ENCODE assay signal across 12 mouse cellular contexts in genomic region chr2:91461341-91461740, GRCm38 (mm10). TPM values are rescaled to one million over a fixed set of nuclear protein-coding genes. Genes with fewer than 3 reads are reported as not detected.
DNase-seq lines count a peak whose midpoint lies in the region; ATAC-seq and TF ChIP-seq lines count a peak whose summit lies in the region.
"Had no signal": no experiment of that assay in that cellular context is flagged by ENCODE, and none has a peak within 500 bp of the region (broad histone marks: within the 10 kb centered on the region; RNA-seq: fewer than 3 reads in every experiment).

No protein-coding gene starts in this region.

- no peaks in the 10 kb centered on the region for H3K9me3 ChIP-seq in neural tube, embryonic 11.5 days (ENCODE audit: control insufficient read depth, low read length)
- no peaks in the 10 kb centered on the region for H3K9me3 ChIP-seq in limb, embryonic 14.5 days (ENCODE audit: control insufficient read depth, low read length)

- peak; percentile 48 for DNase-seq in gastrocnemius, adult 18-20 months (ENCODE audit: low spot score)
- DNase-seq in gastrocnemius, postnatal 14 days = no peak
- no peak for DNase-seq in neural tube, embryonic 11.5 days (ENCODE audit: low spot score)
- DNase-seq in neural tube, embryonic 10.5 days (ENCODE audit: extremely low spot score, low spot score) = no peak
- no peak for DNase-seq in limb, embryonic 14.5 days (ENCODE audit: low spot score)
- DNase-seq in urinary bladder, adult 2 months (ENCODE audit: low spot score) = no peak
- DNase-seq in ovary, postnatal 10 days (ENCODE audit: low spot score) = no peak
- no peak for DNase-seq in left cerebral cortex, adult 8-10 months (ENCODE audit: low spot score in 2 of 2)
- DNase-seq: cerebellum, postnatal 36 days; kidney, postnatal 4 days had no signal

- H3K27ac ChIP-seq in neural tube, embryonic 11.5 days (ENCODE audit: low read depth, low read length) = no peak overlapping the region
- H3K27ac ChIP-seq in limb, embryonic 14.5 days (replicated peaks; ENCODE audit: low read depth, low read length) = no peak overlapping the region
- H3K27ac ChIP-seq: liver, embryonic 12.5 days had no signal

- no peak for ATAC-seq in neural tube, embryonic 11.5 days (ENCODE audit: insufficient read depth, low FRiP score, low TSS enrichment)
- ATAC-seq in limb, embryonic 14.5 days (ENCODE audit: low FRiP score, low read depth) = no peak
- ATAC-seq: liver, embryonic 12.5 days; Patski had no signal

- WGBS in neural tube, embryonic 11.5 days = 38% methylated on average over 3 of the region's 3 CpGs
- 34% methylated on average over 3 of the region's 3 CpGs for WGBS in limb, embryonic 14.5 days

- no peaks in the 10 kb centered on the region for H3K27me3 ChIP-seq in neural tube, embryonic 11.5 days (ENCODE audit: control insufficient read depth, insufficient read depth, low read length)
- no peaks in the 10 kb centered on the region for H3K27me3 ChIP-seq in limb, embryonic 14.5 days (ENCODE audit: control insufficient read depth, insufficient read depth, low read length)
- H3K27me3 ChIP-seq: Patski had no signal

- peaks cover 24% of the 10 kb centered on the region for H3K4me1 ChIP-seq in neural tube, embryonic 11.5 days (ENCODE audit: control insufficient read depth, insufficient read depth, low read length)
- H3K4me1 ChIP-seq in limb, embryonic 14.5 days (ENCODE audit: control insufficient read depth, insufficient read depth, low read length) = peaks cover 33% of the 10 kb centered on the region

- no peaks in the 10 kb centered on the region for H3K36me3 ChIP-seq in neural tube, embryonic 11.5 days (ENCODE audit: control insufficient read depth, insufficient read depth, low read length)
- no peaks in the 10 kb centered on the region for H3K36me3 ChIP-seq in limb, embryonic 14.5 days (ENCODE audit: control insufficient read depth, insufficient read depth, low read length)
- H3K36me3 ChIP-seq: liver, embryonic 12.5 days had no signal

- no peak overlapping the region for H3K9ac ChIP-seq in neural tube, embryonic 11.5 days (ENCODE audit: low read length)
- no peak overlapping the region for H3K9ac ChIP-seq in limb, embryonic 14.5 days (ENCODE audit: low read depth, low read length, severe bottlenecking)
- H3K9ac ChIP-seq: liver, embryonic 12.5 days had no signal

- 0 out of 2 replicates have a peak overlapping the region, but pooled peaks have one; percentile 9 for H3K4me2 ChIP-seq in neural tube, embryonic 11.5 days (ENCODE audit: low read depth)
- 0 out of 2 replicates have a peak overlapping the region, but pooled peaks have one; percentile 14 for H3K4me2 ChIP-seq in limb, embryonic 14.5 days (replicated peaks; ENCODE audit: low read depth, low read length, severe bottlenecking)
- H3K4me2 ChIP-seq: liver, embryonic 12.5 days had no signal

- no peak for TF ChIP-seq POLR2A in limb, embryonic 14.5 days (IDR thresholded peaks at IDR 0.05; ENCODE audit: borderline replicate concordance, extremely low read depth, insufficient read depth, insufficient read length)

- H3K4me3 ChIP-seq in neural tube, embryonic 11.5 days (ENCODE audit: low read depth, low read length) = no peak overlapping the region
- H3K4me3 ChIP-seq in limb, embryonic 14.5 days (replicated peaks; ENCODE audit: low read length) = no peak overlapping the region
- H3K4me3 ChIP-seq: liver, embryonic 12.5 days had no signal

- intact Hi-C loops in gastrocnemius, postnatal 14 days (cut with DNase I; ENCODE audit: low total_unique reads) = no loop called here

RNA-seq across cellular contexts. Expression of gene Lrp4, which starts 4.0 kb away (rescaled TPM):
- total RNA-seq in gastrocnemius, adult 18-20 months (2021) = 1 to 10 TPM; 8.8 to 9.6 TPM
- total RNA-seq in gastrocnemius, postnatal 14 days (2021) = 10 to 100 TPM; 13.9 to 15.4 TPM
- 5.4 and 5.8 TPM in 2 replicates for polyA plus RNA-seq in neural tube, embryonic 11.5 days (2014; fragmentation: Nextera tagmentation; extraction: Ambion mirVana)
- polyA plus RNA-seq in limb, embryonic 14.5 days (2012; rRNA removed) = 11.6 and 13.3 TPM in 2 replicates
- 6.7 and 7.3 TPM in 2 replicates for polyA plus RNA-seq in limb, embryonic 14.5 days (2014; fragmentation: Nextera tagmentation; extraction: Ambion mirVana)
- 4.4 and 5.8 TPM in 2 replicates for polyA plus RNA-seq in urinary bladder, adult 2 months (2012; rRNA removed)
- 10 to 100 TPM; 25.2 to 34.7 (median 28.3) TPM for total RNA-seq in left cerebral cortex, adult 8-10 months (2022)

RNA-seq across cellular contexts. Expression of gene 1110051M20Rik, which starts 16.8 kb away (rescaled TPM):
- 10 to 100 TPM; 14.4 to 21.7 TPM for total RNA-seq in gastrocnemius, adult 18-20 months (2021)
- 10 to 100 TPM; 11.3 to 13.2 TPM for total RNA-seq in gastrocnemius, postnatal 14 days (2021)
- polyA plus RNA-seq in neural tube, embryonic 11.5 days (2014; fragmentation: Nextera tagmentation; extraction: Ambion mirVana) = 98.5 and 98.6 TPM in 2 replicates
- polyA plus RNA-seq in limb, embryonic 14.5 days (2012; rRNA removed) = 34.9 and 45.0 TPM in 2 replicates
- 50.6 and 67.9 TPM in 2 replicates for polyA plus RNA-seq in limb, embryonic 14.5 days (2014; fragmentation: Nextera tagmentation; extraction: Ambion mirVana)
- 21.0 and 25.7 TPM in 2 replicates for polyA plus RNA-seq in urinary bladder, adult 2 months (2012; rRNA removed)
- 100 to 1,000 TPM in 3 of 4 experiments, 10 to 100 TPM in 1; 99.4 to 118 (median 105) TPM for total RNA-seq in left cerebral cortex, adult 8-10 months (2022)

Comparison
In these comparisons a context has a peak if more than half of its experiments do, and no peak if none do; other contexts are left out.
1. RNA of gene 1110051M20Rik, which starts 16.8 kb away (total RNA-seq): 99.4 to 118 TPM in left cerebral cortex, adult 8-10 months; 14.4 to 21.7 TPM in gastrocnemius, adult 18-20 months and 11.3 to 13.2 TPM in gastrocnemius, postnatal 14 days; every median in the first group is over 4 times any median in the second.